ENCODE assay signal across 15 mouse cellular contexts in genomic region chr4:141328742-141329141, GRCm38 (mm10). TPM values are rescaled to one million over a fixed set of nuclear protein-coding genes. Genes with fewer than 3 reads are reported as not detected.
"Had no signal": no experiment of that assay in that cellular context is flagged by ENCODE, and none has a peak within 500 bp of the region (broad histone marks: within the 10 kb centered on the region; RNA-seq: fewer than 3 reads in every experiment).

No protein-coding gene starts in this region.

- H3K4me2 ChIP-seq: kidney, embryonic 15.5 days; liver, embryonic 12.5 days; lung, embryonic 14.5 days; midbrain, embryonic 11.5 days; neural tube, embryonic 13.5 days had no signal

- H3K27me3 ChIP-seq: kidney, embryonic 15.5 days; neural tube, embryonic 13.5 days had no signal

- ATAC-seq: liver, embryonic 12.5 days; midbrain, embryonic 16.5 days had no signal

- H3K27ac ChIP-seq: kidney, embryonic 15.5 days; left cerebral cortex, adult 2 months; liver, embryonic 12.5 days; neural tube, embryonic 13.5 days; stomach, postnatal 0 days had no signal

- H3K4me3 ChIP-seq: kidney, embryonic 15.5 days; left cerebral cortex, adult 2 months; liver, embryonic 12.5 days; neural tube, embryonic 13.5 days had no signal

- DNase-seq: kidney, postnatal 14 days; lung, embryonic 14.5 days; lung, postnatal 10 days; lung, postnatal 4 days; right cerebral cortex, adult 18-20 months; right cerebral cortex, postnatal 25 days; thymus, postnatal 4 days had no signal

- H3K9me3 ChIP-seq: kidney, embryonic 15.5 days; liver, embryonic 12.5 days; neural tube, embryonic 13.5 days had no signal

- H3K36me3 ChIP-seq: neural tube, embryonic 13.5 days had no signal

- H3K4me1 ChIP-seq: liver, embryonic 12.5 days had no signal

- H3K9ac ChIP-seq: kidney, embryonic 15.5 days; liver, embryonic 12.5 days; lung, embryonic 14.5 days; neural tube, embryonic 13.5 days had no signal

RNA-seq across cellular contexts. Expression of gene Fam131c, which starts 39.3 kb away (rescaled TPM):
- polyA plus RNA-seq: liver, embryonic 16.5 days had no signal
